ENCODE assay signal across 23 mouse cellular contexts in the genomic region with DNA sequence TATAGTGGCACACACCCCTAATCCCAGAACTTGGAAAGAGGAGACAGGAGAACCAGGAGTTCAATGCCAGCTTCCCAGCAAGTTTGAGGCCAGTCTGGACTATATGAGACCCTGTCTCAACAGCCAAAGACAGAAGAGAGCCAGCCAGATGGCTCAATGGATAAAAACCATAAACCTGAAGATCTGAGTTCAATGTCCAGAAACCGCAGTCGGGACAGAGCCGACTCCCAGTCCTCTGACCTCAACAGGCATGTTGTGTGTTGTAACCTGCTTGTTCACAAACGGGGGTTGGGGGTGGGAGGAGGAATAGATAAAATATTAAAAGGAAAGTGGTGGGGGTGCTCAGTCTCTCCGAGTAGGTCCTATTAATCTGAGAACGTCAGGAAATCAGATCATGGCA. TPM values are rescaled to one million over a fixed set of nuclear protein-coding genes. Genes with fewer than 3 reads are reported as not detected.
DNase-seq lines count a peak whose midpoint lies in the region; ATAC-seq and TF ChIP-seq lines count a peak whose summit lies in the region.
"Had no signal": no experiment of that assay in that cellular context is flagged by ENCODE, and none has a peak within 500 bp of the region (broad histone marks: within the 10 kb centered on the region; RNA-seq: fewer than 3 reads in every experiment).

No protein-coding gene starts in this region.

- no peak overlapping the region for H3K4me3 ChIP-seq in embryonic facial prominence, embryonic 10.5 days
- no peak overlapping the region for H3K4me3 ChIP-seq in embryonic facial prominence, embryonic 13.5 days
- H3K4me3 ChIP-seq in intestine, postnatal 0 days (ENCODE audit: low read depth, low read length) = no peak overlapping the region
- no peak overlapping the region for H3K4me3 ChIP-seq in small intestine, adult 2 months (ENCODE audit: low read depth, low read length)
- H3K4me3 ChIP-seq: forebrain, embryonic 13.5 days; limb, embryonic 13.5 days; megakaryocyte, embryonic 14.5 days; midbrain, embryonic 13.5 days; neural tube, embryonic 13.5 days had no signal

- ATAC-seq in embryonic facial prominence, embryonic 13.5 days (ENCODE audit: insufficient number of reproducible peaks, insufficient read depth, low FRiP score, low TSS enrichment, low read depth) = no peak
- ATAC-seq in intestine, postnatal 0 days = peak; percentile 44
- ATAC-seq: forebrain, embryonic 13.5 days; midbrain, embryonic 13.5 days had no signal

- 0 out of 2 replicates have a peak overlapping the region, but pooled peaks have one; percentile 32 for H3K9ac ChIP-seq in embryonic facial prominence, embryonic 13.5 days
- H3K9ac ChIP-seq in intestine, postnatal 0 days (ENCODE audit: low read depth, low read length) = no peak overlapping the region
- H3K9ac ChIP-seq: forebrain, embryonic 13.5 days; hindbrain, embryonic 14.5 days; limb, embryonic 13.5 days; midbrain, embryonic 13.5 days; neural tube, embryonic 13.5 days had no signal

- no peaks in the 10 kb centered on the region for H3K36me3 ChIP-seq in embryonic facial prominence, embryonic 10.5 days (replicated peaks)
- H3K36me3 ChIP-seq in embryonic facial prominence, embryonic 13.5 days = no peaks in the 10 kb centered on the region
- no peaks in the 10 kb centered on the region for H3K36me3 ChIP-seq in intestine, postnatal 0 days (ENCODE audit: control insufficient read depth, insufficient read depth)
- no peaks in the 10 kb centered on the region for H3K36me3 ChIP-seq in small intestine, adult 2 months (ENCODE audit: control insufficient read depth, insufficient read depth, low read length)
- H3K36me3 ChIP-seq: limb, embryonic 13.5 days; midbrain, embryonic 13.5 days; neural tube, embryonic 13.5 days had no signal

- peak overlapping the region; percentile 66 for H3K27ac ChIP-seq in embryonic facial prominence, embryonic 10.5 days (replicated peaks)
- peak overlapping the region; percentile 24; the same call in 1 of the 2 replicates for H3K27ac ChIP-seq in embryonic facial prominence, embryonic 13.5 days
- no peak overlapping the region for H3K27ac ChIP-seq in intestine, postnatal 0 days (ENCODE audit: low read depth, low read length)
- peak overlapping the region; percentile 33; the same call in 1 of the 2 replicates for H3K27ac ChIP-seq in small intestine, adult 2 months (ENCODE audit: insufficient read depth, low read depth, low read length)
- H3K27ac ChIP-seq: forebrain, embryonic 13.5 days; hindbrain, embryonic 14.5 days; kidney, postnatal 0 days; limb, embryonic 13.5 days; midbrain, embryonic 13.5 days; neural tube, embryonic 13.5 days had no signal

- H3K27me3 ChIP-seq in embryonic facial prominence, embryonic 10.5 days (replicated peaks; ENCODE audit: low read depth, poor library complexity, severe bottlenecking) = peaks cover 35% of the 10 kb centered on the region
- H3K27me3 ChIP-seq in embryonic facial prominence, embryonic 13.5 days = no peaks in the 10 kb centered on the region
- H3K27me3 ChIP-seq in intestine, postnatal 0 days (replicated peaks; ENCODE audit: control insufficient read depth, insufficient read depth, low read length) = no peaks in the 10 kb centered on the region
- no peaks in the 10 kb centered on the region for H3K27me3 ChIP-seq in small intestine, adult 2 months (ENCODE audit: control insufficient read depth, insufficient read depth, low read length)
- H3K27me3 ChIP-seq: forebrain, embryonic 13.5 days; limb, embryonic 13.5 days; neural tube, embryonic 13.5 days had no signal

- peaks cover 5% of the 10 kb centered on the region; the same call in 1 of the 2 replicates for H3K9me3 ChIP-seq in embryonic facial prominence, embryonic 10.5 days
- H3K9me3 ChIP-seq in embryonic facial prominence, embryonic 13.5 days = no peaks in the 10 kb centered on the region
- no peaks in the 10 kb centered on the region for H3K9me3 ChIP-seq in intestine, postnatal 0 days (ENCODE audit: control insufficient read depth)
- H3K9me3 ChIP-seq: forebrain, embryonic 13.5 days; limb, embryonic 13.5 days; midbrain, embryonic 13.5 days; neural tube, embryonic 13.5 days had no signal

- no peak for TF ChIP-seq CTCF in intestine, postnatal 0 days (IDR thresholded peaks at IDR 0.05; ENCODE audit: low read depth)
- TF ChIP-seq CTCF in small intestine, adult 2 months (IDR thresholded peaks at IDR 0.05; ENCODE audit: extremely low read depth, insufficient read length, insufficient replicate concordance, low read depth, low read length) = no peak

- peaks cover 50% of the 10 kb centered on the region for H3K4me1 ChIP-seq in embryonic facial prominence, embryonic 10.5 days
- peaks cover 39% of the 10 kb centered on the region for H3K4me1 ChIP-seq in embryonic facial prominence, embryonic 13.5 days
- peaks cover 9% of the 10 kb centered on the region for H3K4me1 ChIP-seq in intestine, postnatal 0 days (replicated peaks; ENCODE audit: control insufficient read depth, insufficient read depth, low read length)
- peaks cover 15% of the 10 kb centered on the region for H3K4me1 ChIP-seq in small intestine, adult 2 months (ENCODE audit: control insufficient read depth, insufficient read depth, insufficient read length, low read length)
- H3K4me1 ChIP-seq: midbrain, embryonic 13.5 days had no signal

- DNase-seq in embryonic facial prominence, embryonic 10.5 days (ENCODE audit: low spot score) = peak; percentile 11
- DNase-seq in thymus, postnatal 0 days (ENCODE audit: low spot score) = no peak
- no peak for DNase-seq in layer of hippocampus, postnatal 10 days (ENCODE audit: low spot score in 2 of 2)
- DNase-seq: adrenal gland, postnatal 36 days; B cell, adult 2 months; cerebellum, adult 9-10 months; cerebellum, postnatal 36 days; gastrocnemius, postnatal 14 days; kidney, adult 2 months; lung, postnatal 36 days; right cerebral cortex, postnatal 4 days had no signal

- no peak for TF ChIP-seq POLR2A in small intestine, adult 2 months (IDR thresholded peaks at IDR 0.05; ENCODE audit: low read depth, low read length)

- no peak overlapping the region for H3K4me2 ChIP-seq in embryonic facial prominence, embryonic 13.5 days
- H3K4me2 ChIP-seq in intestine, postnatal 0 days (replicated peaks; ENCODE audit: low read depth) = no peak overlapping the region; the same call in 1 of the 2 replicates
- H3K4me2 ChIP-seq: forebrain, embryonic 13.5 days; heart, embryonic 11.5 days; hindbrain, embryonic 14.5 days; limb, embryonic 13.5 days; midbrain, embryonic 13.5 days; neural tube, embryonic 13.5 days had no signal

- 73% methylated on average over 6 of the region's 6 CpGs for WGBS in embryonic facial prominence, embryonic 10.5 days
- WGBS in embryonic facial prominence, embryonic 13.5 days = 50% methylated on average over 6 of the region's 6 CpGs
- WGBS in intestine, postnatal 0 days = 33% methylated on average over 6 of the region's 6 CpGs
- WGBS in small intestine, adult 2 months = 30% methylated on average over 6 of the region's 6 CpGs

RNA-seq across cellular contexts. Expression of gene Spsb1, which starts 10.4 kb away (rescaled TPM):
- 16.7 and 21.4 TPM in 2 replicates for polyA plus RNA-seq in embryonic facial prominence, embryonic 10.5 days (2016; fragmentation: Nextera tagmentation; extraction: Ambion mirVana)
- 12.2 and 13.5 TPM in 2 replicates for polyA plus RNA-seq in embryonic facial prominence, embryonic 13.5 days (2015; fragmentation: Nextera tagmentation; extraction: Ambion mirVana)
- 26.4 and 26.5 TPM in 2 replicates for polyA plus RNA-seq in intestine, postnatal 0 days (2015; fragmentation: Nextera tagmentation; extraction: Ambion mirVana)
- polyA plus RNA-seq in small intestine, adult 2 months (2012; rRNA removed) = 17.4 and 27.3 TPM in 2 replicates
- 9.0 and 9.5 TPM in 2 replicates for polyA plus RNA-seq in thymus, postnatal 0 days (2015; fragmentation: Nextera tagmentation; extraction: Ambion mirVana)
- total RNA-seq in layer of hippocampus, postnatal 10 days (2021) = 10 to 100 TPM; 16.7 to 19.9 TPM
- total RNA-seq: granulocyte monocyte progenitor cell, adult 5-6 weeks had no signal

RNA-seq across cellular contexts. Expression of gene H6pd, which starts 43.6 kb away (rescaled TPM):
- 4.9 and 5.3 TPM in 2 replicates for polyA plus RNA-seq in embryonic facial prominence, embryonic 10.5 days (2016; fragmentation: Nextera tagmentation; extraction: Ambion mirVana)
- 7.0 and 8.0 TPM in 2 replicates for polyA plus RNA-seq in embryonic facial prominence, embryonic 13.5 days (2015; fragmentation: Nextera tagmentation; extraction: Ambion mirVana)
- polyA plus RNA-seq in intestine, postnatal 0 days (2015; fragmentation: Nextera tagmentation; extraction: Ambion mirVana) = 33.1 and 37.5 TPM in 2 replicates
- polyA plus RNA-seq in small intestine, adult 2 months (2012; rRNA removed) = 17.7 and 22.0 TPM in 2 replicates
- 12.3 and 13.8 TPM in 2 replicates for polyA plus RNA-seq in thymus, postnatal 0 days (2015; fragmentation: Nextera tagmentation; extraction: Ambion mirVana)
- total RNA-seq in layer of hippocampus, postnatal 10 days (2021) = 10 to 100 TPM; 10.7 to 12.8 TPM
